Mouse (Mus musculus): ENCODE results near the gene Mogs.
A peak's percentile ranks its signal among the peaks of the same experiment; 100 is the strongest.
"Not testable (repeated sequence)": the region's sequence is repeated elsewhere in the genome, so short reads cannot be mapped to it uniquely, and the experiment has no call there.

The Mogs gene

DNA sequence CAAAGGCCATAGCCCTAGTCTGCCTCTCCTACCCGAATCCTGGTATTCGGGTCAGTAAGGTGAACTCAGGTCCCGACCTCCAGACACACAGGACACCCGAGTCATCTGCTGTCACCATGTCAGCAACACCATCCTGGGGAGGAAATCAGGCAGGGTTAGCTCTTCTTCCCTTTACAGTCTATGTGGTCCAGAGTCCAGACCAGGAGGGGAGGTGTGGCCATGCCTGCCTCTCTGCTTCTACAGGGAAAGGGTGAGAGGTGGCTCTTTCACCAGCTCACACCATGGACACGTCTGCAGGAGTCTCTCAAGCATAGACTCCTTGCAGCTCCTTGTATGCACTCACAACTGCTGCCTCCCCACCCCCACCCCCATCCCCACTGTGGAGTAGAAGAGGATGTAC is 38.2 kb downstream of the Mogs start:
- DNase-seq, result no peak

DNA sequence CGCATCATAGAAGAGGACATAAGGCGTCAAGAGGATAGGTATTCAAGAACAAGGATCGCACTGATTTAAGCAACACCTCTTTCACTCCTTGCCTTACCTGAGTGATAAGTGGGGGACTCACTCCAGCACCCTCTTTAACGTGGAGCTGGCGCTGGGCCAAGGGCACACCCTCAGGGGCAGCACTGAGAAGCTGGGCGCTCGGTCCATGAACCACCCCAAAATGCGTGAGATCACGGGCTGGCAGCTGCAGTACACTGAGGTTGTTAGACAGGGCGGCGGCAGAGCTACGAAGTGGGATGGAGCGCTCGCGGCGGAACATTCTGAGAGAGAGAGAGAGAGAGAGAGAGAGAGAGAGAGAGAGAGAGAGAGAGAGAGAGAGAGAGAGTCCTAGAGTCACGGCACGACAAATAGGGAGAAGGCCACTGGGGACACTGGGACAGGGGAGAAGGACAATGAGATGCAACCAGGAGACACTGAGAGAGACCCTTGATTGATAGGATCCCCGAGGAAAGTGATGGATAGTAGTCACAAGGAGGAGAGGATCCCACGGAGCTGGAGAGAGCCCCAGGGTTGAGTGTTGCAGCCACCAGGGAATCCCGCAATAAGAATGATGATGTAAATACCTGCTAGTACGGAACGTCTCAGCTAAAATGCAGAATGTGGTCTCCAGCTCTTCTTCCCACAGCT is 40.4 kb downstream of the Mogs start:
- DNase-seq, result no peak

DNA sequence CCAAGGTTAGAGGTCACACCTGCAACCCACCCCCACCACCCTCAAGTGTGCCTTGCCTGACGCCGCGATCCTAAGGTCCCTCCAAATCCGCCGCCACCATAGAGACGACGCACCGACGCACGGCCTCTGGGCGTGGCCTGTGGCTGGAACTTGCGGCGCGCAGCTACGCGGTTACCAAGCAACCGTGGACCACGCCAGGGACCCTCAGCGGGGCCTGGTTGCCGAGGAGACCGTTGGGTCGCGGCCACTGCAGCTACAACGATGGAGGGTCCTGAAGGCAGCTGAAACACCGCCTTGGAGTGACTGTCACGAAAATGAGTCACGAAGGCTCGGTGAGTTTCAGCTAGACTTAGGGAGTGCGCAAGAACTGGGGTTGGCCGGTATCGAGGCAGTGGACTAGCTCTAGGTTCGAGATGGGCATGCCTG is 41.0 kb downstream of the Mogs start, which contains the start of the genes Wdr54 and 1700003E16Rik:
Gene Wdr54 (minus strand): TSS at position 139 of the 426 bp plus-strand sequence.
Gene 1700003E16Rik (plus strand): TSS at position 146 of the 426 bp plus-strand sequence.
- peak; percentile 67 for DNase-seq

DNA sequence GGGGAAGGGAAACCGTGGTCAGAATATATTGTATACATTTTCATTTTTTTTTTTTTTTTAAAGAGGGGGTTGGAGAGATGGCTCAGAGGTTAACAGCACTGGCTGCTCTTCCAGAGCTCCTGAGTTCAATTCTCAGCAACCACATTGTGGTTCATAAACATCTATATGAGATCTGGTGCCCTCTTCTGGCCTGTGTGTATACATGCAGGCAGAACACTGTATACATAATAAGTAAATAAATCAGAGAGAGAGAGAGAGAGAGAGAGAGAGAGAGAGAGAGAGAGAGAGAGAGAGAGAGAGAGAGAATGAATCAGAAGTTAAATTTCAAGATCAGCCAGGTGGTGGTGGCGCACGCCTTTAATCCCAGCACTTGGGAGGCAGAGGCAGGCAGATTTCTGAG is 44.2 kb downstream of the Mogs start:
- DNase-seq, result not testable (repeated sequence)

DNA sequence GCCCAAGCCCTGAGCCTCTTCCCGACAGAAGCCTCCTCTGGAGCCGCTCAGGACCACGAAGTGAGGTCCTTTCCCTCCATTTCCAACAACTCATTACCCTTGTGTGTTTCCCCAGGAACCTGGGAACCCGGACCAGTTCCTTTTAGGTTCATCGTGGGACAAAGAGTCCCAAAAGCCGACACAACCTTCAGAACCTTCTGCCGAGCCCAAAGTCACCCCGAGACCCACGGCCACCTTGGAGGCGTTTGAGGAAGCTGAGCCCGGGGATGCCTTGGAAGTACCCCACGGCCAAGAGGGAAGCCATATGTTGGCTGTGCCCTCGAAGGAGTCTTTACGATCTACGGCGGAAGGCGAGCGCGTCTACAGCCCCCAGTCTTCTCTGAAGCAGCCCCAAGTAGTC is 46.1 kb downstream of the Mogs start:
- no peak for DNase-seq

DNA sequence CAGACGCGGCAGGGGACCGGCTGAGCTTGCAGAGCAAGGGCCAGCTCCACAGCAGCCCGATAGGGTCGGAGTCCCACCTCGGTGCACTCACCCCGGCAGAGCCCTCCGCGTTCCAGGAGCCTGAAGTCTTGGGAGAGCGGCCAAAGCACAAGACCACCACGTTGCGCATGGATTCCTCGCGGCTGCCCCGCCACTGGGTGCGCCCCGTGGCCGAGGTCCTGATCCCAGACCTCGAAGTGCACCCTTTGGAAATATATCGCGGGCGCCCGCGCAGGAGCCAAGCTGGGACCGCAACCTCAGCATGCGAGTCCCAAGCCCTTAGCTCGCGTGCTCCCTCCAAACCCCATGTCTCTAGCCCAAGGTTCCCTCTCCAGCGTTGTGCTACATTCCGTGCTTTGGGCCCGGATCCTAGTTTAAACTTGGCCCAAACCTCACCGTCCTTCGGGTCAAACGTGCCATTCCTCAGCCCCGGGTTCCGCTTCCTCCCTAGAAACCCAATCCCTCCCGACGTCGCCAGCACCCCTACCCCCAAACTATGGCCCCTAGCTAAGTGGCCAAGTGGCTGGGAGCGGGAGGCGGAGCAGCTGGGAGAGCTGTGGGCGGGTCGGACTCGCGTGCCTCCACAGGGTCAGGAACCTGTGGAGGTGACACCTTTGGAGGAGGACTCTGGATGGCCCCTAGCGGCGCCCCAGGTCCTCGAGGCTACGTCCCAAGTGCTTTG is 46.8 kb downstream of the Mogs start:
- DNase-seq, result no peak

DNA sequence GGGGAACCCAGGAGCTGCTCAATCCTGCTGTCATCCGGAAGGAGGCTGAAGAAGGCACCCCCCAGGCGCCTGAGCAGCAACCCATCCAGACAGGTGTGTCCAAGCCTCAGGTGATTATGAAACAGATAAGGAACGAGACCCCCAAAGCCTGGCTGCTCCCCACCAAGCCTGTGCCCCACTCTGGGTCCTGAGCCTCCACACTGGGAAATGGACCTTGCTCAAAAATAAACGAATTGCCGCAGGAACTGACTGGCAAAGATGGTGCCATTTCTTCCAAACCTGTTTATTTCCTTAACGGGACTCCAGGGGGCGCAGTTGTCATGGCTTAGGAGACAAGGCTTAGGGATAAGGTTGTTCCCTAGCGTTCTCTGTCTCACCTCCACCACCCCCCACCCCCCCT is 47.4 kb downstream of the Mogs start:
- peak; percentile 81 for DNase-seq

DNA sequence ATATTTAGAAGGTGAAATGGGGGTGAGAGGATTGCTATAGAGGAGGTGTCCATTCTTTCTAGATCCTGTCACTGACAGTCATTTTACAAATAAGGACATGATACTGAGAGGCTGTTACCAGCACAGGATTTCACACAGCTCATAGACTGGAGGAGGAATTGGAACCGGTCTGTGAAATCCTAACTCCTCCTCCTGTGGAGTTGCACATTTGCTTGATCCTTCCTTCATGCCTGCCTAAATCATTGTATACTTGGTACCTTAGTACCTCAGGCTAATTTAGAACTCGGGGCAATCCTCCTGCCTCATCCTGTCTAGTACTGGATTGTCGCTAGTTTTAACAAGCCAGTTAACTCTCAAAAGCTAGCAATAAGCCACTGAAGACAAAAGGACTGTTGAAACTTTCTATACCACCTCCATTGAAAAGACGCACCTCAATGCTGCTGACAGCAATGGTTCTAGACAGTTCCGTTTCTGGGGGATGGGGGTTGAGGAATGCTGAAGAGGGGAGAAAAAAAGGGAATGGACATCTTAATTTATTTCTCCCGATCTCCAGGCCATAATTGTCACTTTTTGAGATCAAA is 49.8 kb downstream of the Mogs start:
- no peak for DNase-seq

DNA sequence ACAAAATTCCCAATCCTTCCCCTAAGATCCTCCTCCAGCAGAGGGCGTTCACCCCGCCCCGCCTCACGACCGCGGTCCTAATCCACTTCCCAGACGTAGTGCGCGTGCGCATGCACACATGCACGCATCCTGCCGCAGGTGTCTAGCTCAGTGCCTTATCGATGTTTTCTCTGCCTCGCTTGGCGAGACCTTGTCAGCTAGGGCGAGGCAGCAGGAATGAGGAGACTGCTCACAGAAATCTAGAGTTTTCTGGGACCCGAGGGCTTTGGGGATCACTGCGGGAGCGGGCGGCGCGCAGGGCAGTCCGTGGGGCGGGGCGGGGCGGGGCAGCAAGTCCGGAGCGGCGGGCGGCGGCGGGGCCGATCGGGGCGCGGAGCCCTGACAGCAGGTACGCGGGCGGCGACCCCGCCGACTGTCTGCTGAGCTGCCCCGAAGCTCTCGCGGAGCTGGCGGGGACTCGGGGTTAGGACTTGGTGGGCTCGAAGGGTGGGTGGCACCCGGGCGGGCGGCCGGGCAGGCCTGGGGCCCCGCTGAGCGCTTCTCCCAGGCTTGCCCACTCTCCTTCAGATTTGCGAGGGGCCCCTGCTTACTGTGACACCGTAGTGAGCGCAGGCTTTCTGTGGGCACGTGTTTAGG is 50.4 kb downstream of the Mogs start, which contains the start of gene Dctn1:
Gene Dctn1 (plus strand): TSS at position 314 of the 636 bp plus-strand sequence.
- DNase-seq, result peak; percentile 96

DNA sequence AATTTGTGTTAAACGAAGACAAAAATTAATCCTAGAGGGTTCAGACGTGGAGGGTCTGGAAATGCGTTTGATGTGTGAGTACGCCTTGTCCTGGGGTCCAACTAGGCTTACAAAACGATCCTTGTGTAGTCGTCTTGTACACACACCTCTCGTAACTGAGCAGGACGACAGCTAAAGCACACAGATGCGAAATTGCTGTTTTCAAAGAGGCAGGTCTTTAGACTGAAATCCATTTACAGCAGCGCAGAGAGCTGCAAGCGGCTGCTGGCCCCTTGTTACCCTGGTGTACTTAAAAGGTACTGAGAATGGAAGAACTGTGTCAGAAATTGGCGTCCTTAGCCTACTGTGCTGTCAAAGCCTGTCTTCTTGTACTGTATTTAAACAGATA is 50.9 kb downstream of the Mogs start:
- DNase-seq, result no peak
